Mouse (Mus musculus): ENCODE measurements around the gene Herpud1. TPM values are rescaled to one million over a fixed set of nuclear protein-coding genes. Genes with fewer than 3 reads are reported as not detected.

The Herpud1 gene
- total and polyA plus RNA-seq, 2 experiments = 421 to 575 TPM

GRCm38 (mm10) chr8:94376176-94376575, 10.1 kb upstream of the Herpud1 start:
- H3K27me3 ChIP-seq (ENCODE audit: control insufficient read depth, insufficient read depth, low read length) = no peaks in the 10 kb centered on the region
- TF ChIP-seq CTCF (IDR thresholded peaks at IDR 0.05; ENCODE audit: low read depth, low read length) (no peak), POLR2A (IDR thresholded peaks at IDR 0.05; ENCODE audit: extremely low read depth, insufficient read depth, low read length) (no peak)
- H3K27ac ChIP-seq (replicated peaks; ENCODE audit: insufficient read depth, low read depth, low read length) = peak overlapping the region; percentile 69; the same call in 1 of the 2 replicates
- no peaks in the 10 kb centered on the region for H3K36me3 ChIP-seq (ENCODE audit: control insufficient read depth, insufficient read depth, low read length)
- H3K79me2 ChIP-seq (ENCODE audit: control insufficient read depth, insufficient read depth, low read length) = no peaks in the 10 kb centered on the region; the same call in 1 of the 2 replicates
- H3K9ac ChIP-seq (ENCODE audit: low read depth, low read length) = no peak overlapping the region
- no peak overlapping the region for H3K4me3 ChIP-seq (ENCODE audit: insufficient read depth, low read depth, low read length)
- peaks cover 20% of the 10 kb centered on the region for H3K4me1 ChIP-seq (ENCODE audit: control insufficient read depth, insufficient read depth, low read length)
- peak; percentile 57 for DNase-seq (ENCODE audit: extremely low read depth, low read depth, low spot score)
- WGBS = 26% methylated on average over 3 of the region's 3 CpGs

DNA sequence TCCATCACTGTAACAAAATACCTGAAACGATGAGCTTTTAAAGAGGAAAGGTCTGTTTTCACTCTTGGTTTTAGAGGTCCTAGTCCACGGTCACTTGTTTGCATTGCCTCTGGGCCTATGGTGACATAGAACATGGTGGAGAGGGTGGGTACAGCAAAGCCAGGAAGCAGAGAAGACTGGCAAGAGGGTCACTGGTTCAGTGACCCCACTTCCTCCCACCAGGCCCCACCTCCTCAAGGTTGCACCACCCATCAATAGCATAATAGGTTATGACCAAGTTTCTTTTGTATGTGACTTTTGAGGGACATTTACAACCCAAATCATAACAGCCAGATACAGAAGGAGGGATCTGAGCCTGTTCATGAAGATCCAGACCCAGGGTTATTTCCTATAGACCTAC, 9.7 kb upstream of the Herpud1 start:
- Histone ChIP-seq H3K79me2 (ENCODE audit: control insufficient read depth, insufficient read depth, low read length) (no peaks in the 10 kb centered on the region; the same call in 1 of the 2 replicates), H3K4me3 (ENCODE audit: insufficient read depth, low read depth, low read length) (no peak overlapping the region), H3K9ac (ENCODE audit: low read depth, low read length) (no peak overlapping the region), H3K4me1 (ENCODE audit: control insufficient read depth, insufficient read depth, low read length) (peaks cover 20% of the 10 kb centered on the region), H3K27ac (replicated peaks; ENCODE audit: insufficient read depth, low read depth, low read length) (peak overlapping the region; percentile 69), H3K27me3 (ENCODE audit: control insufficient read depth, insufficient read depth, low read length) (no peaks in the 10 kb centered on the region), H3K36me3 (ENCODE audit: control insufficient read depth, insufficient read depth, low read length) (no peaks in the 10 kb centered on the region)
- TF ChIP-seq CTCF (IDR thresholded peaks at IDR 0.05; ENCODE audit: low read depth, low read length) (no peak), POLR2A (IDR thresholded peaks at IDR 0.05; ENCODE audit: extremely low read depth, insufficient read depth, low read length) (no peak)
- DNase-seq (ENCODE audit: extremely low read depth, low read depth, low spot score) = peak; percentile 11
- 63% methylated on average over 2 of the region's 2 CpGs for WGBS

DNA sequence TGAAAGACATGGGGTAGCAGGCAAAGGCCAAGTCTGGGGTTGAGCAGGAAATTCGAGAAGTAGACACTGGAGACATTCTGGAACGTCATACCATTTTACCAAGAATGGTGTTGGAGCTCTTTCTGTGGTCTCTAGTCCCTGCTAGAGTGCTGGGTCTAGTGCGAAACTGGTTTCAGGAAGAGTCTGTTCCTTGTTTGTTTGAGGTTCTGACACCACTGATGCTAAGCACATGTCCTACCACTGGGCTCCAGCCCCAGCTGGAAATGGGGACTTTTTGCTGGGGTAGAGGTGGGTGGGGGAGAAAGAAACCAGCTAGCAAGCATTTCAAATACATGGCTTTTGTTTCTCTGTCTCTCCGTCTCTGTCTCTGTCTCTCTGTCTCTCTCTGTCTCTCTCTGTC, 9.2 kb upstream of the Herpud1 start:
- no peak overlapping the region for H3K9ac ChIP-seq (ENCODE audit: low read depth, low read length)
- peaks cover 20% of the 10 kb centered on the region for H3K4me1 ChIP-seq (ENCODE audit: control insufficient read depth, insufficient read depth, low read length)
- no peaks in the 10 kb centered on the region for H3K36me3 ChIP-seq (ENCODE audit: control insufficient read depth, insufficient read depth, low read length)
- 54% methylated on average over 4 of the region's 4 CpGs for WGBS
- peak; percentile 53 for DNase-seq (ENCODE audit: extremely low read depth, low read depth, low spot score)
- no peaks in the 10 kb centered on the region; the same call in 1 of the 2 replicates for H3K79me2 ChIP-seq (ENCODE audit: control insufficient read depth, insufficient read depth, low read length)
- H3K27ac ChIP-seq (replicated peaks; ENCODE audit: insufficient read depth, low read depth, low read length) = peak overlapping the region; percentile 69
- H3K4me3 ChIP-seq (ENCODE audit: insufficient read depth, low read depth, low read length) = no peak overlapping the region
- H3K27me3 ChIP-seq (ENCODE audit: control insufficient read depth, insufficient read depth, low read length) = no peaks in the 10 kb centered on the region
- no peak for TF ChIP-seq POLR2A (IDR thresholded peaks at IDR 0.05; ENCODE audit: extremely low read depth, insufficient read depth, low read length)
- TF ChIP-seq CTCF (IDR thresholded peaks at IDR 0.05; ENCODE audit: low read depth, low read length) = no peak

DNA sequence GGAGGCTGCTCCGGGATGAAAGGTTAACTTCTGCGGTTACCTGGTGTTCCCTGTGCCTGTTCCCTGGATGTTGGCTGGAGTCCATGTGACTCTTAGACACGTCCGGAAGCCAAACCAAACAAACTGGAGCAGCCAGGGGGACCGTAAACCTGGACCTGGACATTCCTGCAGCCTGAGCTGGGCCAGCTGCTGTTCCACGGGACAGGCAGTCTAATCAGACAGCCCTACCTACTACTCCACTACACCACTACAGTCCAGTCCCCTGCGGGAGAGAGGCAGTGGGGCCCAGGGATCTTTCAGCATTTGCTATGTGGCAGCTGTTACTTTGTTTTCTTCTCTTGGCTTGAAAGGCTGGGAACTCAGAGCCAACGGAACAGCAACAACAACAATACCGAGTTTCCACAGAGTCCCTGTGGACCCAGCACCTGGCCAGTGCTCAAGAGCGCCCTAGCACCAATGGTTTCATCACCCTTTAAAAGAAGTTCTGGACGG, 8.5 kb upstream of the Herpud1 start:
- Histone ChIP-seq H3K4me1 (ENCODE audit: control insufficient read depth, insufficient read depth, low read length) (peaks cover 18% of the 10 kb centered on the region), H3K79me2 (ENCODE audit: control insufficient read depth, insufficient read depth, low read length) (no peaks in the 10 kb centered on the region; the same call in 1 of the 2 replicates), H3K36me3 (ENCODE audit: control insufficient read depth, insufficient read depth, low read length) (no peaks in the 10 kb centered on the region), H3K27ac (replicated peaks; ENCODE audit: insufficient read depth, low read depth, low read length) (peak overlapping the region; percentile 98), H3K4me3 (ENCODE audit: insufficient read depth, low read depth, low read length) (peak overlapping the region; percentile 42), H3K9ac (ENCODE audit: low read depth, low read length) (peak overlapping the region; percentile 81), H3K27me3 (ENCODE audit: control insufficient read depth, insufficient read depth, low read length) (no peaks in the 10 kb centered on the region)
- 28% methylated on average over 11 of the region's 11 CpGs for WGBS
- TF ChIP-seq CTCF (IDR thresholded peaks at IDR 0.05; ENCODE audit: low read depth, low read length) = no peak
- DNase-seq (ENCODE audit: extremely low read depth, low read depth, low spot score) = peak; percentile 99

DNA sequence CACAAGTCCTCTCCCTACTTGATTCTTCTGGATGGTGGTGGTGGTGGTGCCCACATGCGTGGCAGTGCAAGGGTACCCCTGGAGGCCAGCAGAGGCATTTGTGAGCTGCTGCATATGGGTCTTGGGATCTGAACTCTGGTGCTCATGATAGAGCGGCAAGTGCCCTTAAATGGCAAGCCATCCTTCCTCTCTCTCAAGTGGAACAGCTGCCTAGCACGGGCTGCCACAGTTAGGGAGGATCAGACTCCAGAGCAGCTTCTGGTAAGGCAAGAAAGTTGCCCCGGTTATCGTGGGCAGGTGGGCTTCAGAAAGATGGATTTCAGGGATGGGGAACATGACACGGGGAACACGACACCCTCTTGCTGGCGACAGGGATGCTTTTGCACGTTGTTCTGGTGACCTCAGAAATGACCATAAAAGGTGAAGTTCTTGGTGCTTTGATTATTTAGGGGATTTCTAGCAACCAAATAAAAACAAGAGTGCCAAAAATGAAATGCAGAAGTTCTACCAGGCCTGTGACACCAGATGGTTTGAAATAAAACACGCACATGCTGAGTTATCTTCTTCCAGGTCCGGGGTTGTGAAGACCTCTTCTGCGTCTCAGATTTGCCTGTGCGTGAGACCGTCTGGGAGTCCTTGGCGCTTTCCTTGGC, 7.3 kb upstream of the Herpud1 start:
- WGBS = 66% methylated on average over 15 of the region's 15 CpGs
- H3K36me3 ChIP-seq (ENCODE audit: control insufficient read depth, insufficient read depth, low read length) = no peaks in the 10 kb centered on the region
- no peaks in the 10 kb centered on the region for H3K27me3 ChIP-seq (ENCODE audit: control insufficient read depth, insufficient read depth, low read length)
- H3K79me2 ChIP-seq (ENCODE audit: control insufficient read depth, insufficient read depth, low read length) = no peaks in the 10 kb centered on the region; the same call in 1 of the 2 replicates
- H3K9ac ChIP-seq (ENCODE audit: low read depth, low read length) = peak overlapping the region; percentile 37
- H3K4me1 ChIP-seq (ENCODE audit: control insufficient read depth, insufficient read depth, low read length) = peaks cover 18% of the 10 kb centered on the region
- peak overlapping the region; percentile 16; the same call in 1 of the 2 replicates for H3K4me3 ChIP-seq (ENCODE audit: insufficient read depth, low read depth, low read length)
- H3K27ac ChIP-seq (replicated peaks; ENCODE audit: insufficient read depth, low read depth, low read length) = peak overlapping the region; percentile 58
- peak; percentile 27 for DNase-seq (ENCODE audit: extremely low read depth, low read depth, low spot score)
- TF ChIP-seq POLR2A (IDR thresholded peaks at IDR 0.05; ENCODE audit: extremely low read depth, insufficient read depth, low read length) (no peak), CTCF (IDR thresholded peaks at IDR 0.05; ENCODE audit: low read depth, low read length) (peak; percentile 49)

- no peaks in the 10 kb centered on the region for H3K27me3 ChIP-seq (ENCODE audit: control insufficient read depth, insufficient read depth, low read length)
- no peak overlapping the region for H3K9ac ChIP-seq (ENCODE audit: low read depth, low read length)
- H3K4me3 ChIP-seq (ENCODE audit: insufficient read depth, low read depth, low read length) = no peak overlapping the region
- WGBS = 85% methylated on average over 9 of the region's 9 CpGs
- H3K4me1 ChIP-seq (ENCODE audit: control insufficient read depth, insufficient read depth, low read length) = peaks cover 18% of the 10 kb centered on the region
- TF ChIP-seq POLR2A (IDR thresholded peaks at IDR 0.05; ENCODE audit: extremely low read depth, insufficient read depth, low read length) (no peak), CTCF (IDR thresholded peaks at IDR 0.05; ENCODE audit: low read depth, low read length) (no peak)
- no peak for DNase-seq (ENCODE audit: extremely low read depth, low read depth, low spot score)
- H3K79me2 ChIP-seq (ENCODE audit: control insufficient read depth, insufficient read depth, low read length) = no peaks in the 10 kb centered on the region; the same call in 1 of the 2 replicates
- H3K36me3 ChIP-seq (ENCODE audit: control insufficient read depth, insufficient read depth, low read length) = no peaks in the 10 kb centered on the region
- H3K27ac ChIP-seq (replicated peaks; ENCODE audit: insufficient read depth, low read depth, low read length) = no peak overlapping the region
Observed at GRCm38 (mm10) chr8:94379686-94380085, 6.6 kb upstream of the Herpud1 start.

Data from liver, adult 2 months (tissue).